Mouse (Mus musculus) lung, adult 18-20 months (tissue): ENCODE data around the gene Arnt2.

Source experiments
- DNase-seq, 2 experiments: peaks; one replicate each; pipeline ENCODE4 v3.0.0; 2022; ENCODE audit warnings: mixed read lengths in 2 of 2

The Arnt2 gene

GRCm38 (mm10) chr7:84339186-84339585 lies 70.8 kb downstream of the Arnt2 start:
- no peak for DNase-seq

- DNase-seq, result no peak
These were observed 72.2 kb downstream of the Arnt2 start for GRCm38 (mm10) chr7:84337768-84338167.

- no peak for DNase-seq
These were observed 73.1 kb downstream of the Arnt2 start for GRCm38 (mm10) chr7:84336907-84337306.

DNA sequence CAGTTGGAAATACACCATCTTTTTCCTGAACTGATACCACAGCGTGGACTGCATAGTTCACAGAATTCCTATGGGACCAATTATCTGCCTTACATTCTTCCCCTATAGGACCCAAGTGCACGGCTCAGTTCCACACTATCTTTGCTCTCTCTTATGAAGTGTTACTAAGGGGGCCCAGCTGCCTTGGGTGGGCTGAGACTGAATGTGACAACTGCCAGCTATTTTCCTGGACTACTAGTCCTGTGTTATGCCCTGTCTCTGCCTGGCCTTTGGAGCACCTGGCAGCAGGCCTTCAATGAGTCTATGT lies 73.4 kb downstream of the Arnt2 start:
- DNase-seq, result no peak

GRCm38 (mm10) chr7:84335766-84336579 lies 74.0 kb downstream of the Arnt2 start:
- peak in 1 of 2 experiments; percentile 26 for DNase-seq

DNA sequence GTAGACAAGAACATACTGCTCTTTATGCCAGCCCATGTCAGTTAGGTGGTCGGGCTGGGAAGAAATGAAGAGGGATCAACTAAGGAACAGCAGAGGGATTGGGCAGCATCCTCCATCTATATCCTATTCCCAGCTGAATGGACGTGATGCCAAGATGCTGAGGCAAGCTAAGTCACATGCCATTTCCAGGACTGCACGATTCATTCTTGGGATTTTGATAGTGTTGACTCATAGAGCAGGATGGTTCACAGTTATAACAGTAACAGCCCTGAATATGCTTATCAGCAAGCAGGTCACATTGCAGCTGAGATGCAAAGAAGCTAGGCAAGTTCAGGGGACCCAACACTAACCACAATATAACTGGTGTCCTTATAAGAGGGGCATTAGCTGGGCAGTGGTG lies 76.0 kb downstream of the Arnt2 start:
- DNase-seq, result no peak

- peak in 1 of 2 experiments; percentile 5 for DNase-seq
These were observed 77.4 kb downstream of the Arnt2 start for GRCm38 (mm10) chr7:84332295-84333168.

DNA sequence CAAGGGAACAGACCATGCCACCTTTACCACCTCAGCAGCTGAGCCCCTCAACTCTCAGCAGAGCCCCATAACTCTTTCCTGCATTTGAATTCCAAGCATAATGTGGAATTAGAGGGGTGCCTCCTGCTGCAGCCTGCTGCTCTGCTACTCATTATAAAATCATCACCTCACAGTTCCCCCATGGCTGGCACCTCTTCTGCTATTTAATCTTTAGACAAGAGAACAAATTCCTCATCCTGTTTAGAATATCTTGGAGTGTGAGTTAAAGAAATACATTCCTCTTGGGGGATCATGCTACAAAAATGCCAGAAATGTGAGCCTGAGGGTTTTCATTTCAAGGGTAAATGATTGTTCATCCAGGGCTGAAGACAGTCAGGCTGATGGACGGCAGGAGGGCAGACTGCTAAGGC lies 80.8 kb downstream of the Arnt2 start:
- no peak for DNase-seq

- peak; percentile 13 to 18 for DNase-seq
These were observed 81.2 kb downstream of the Arnt2 start for GRCm38 (mm10) chr7:84328770-84329169.

DNA sequence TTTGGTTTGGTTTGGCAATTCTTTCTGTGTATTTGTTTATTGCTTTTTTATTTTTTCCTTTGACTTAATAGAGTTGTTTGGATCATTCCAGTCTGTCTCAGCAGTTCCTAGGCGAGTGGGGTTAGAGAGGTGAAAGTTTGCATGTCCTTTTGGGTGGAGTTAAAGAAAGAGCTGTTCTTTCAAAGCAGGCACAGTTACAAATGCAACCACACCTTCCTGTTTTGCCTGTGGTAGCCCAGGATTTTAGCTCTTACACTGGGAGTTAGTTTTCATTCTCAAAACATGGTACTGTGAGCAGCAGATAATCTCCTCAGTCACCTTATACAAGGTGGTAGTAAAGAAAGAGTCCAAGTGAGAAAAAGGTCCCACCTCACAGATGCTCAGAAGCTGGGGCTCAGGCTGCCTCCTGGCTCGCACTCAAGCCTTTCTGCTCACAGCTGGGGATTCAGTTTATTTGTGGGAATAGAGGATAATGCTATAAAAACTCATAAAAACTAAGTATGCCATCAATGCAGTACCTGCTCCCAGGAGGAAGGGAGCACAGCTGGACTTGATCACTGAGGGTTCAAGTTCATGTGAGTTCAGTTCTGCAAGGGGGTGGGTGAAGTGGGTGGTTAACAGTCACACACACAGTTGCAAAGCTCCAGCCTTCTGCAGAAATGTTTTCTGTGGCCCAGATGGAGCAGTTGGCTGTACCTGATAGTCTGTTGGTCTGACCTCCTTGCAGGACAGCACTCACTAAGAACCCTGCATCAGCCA lies 84.2 kb downstream of the Arnt2 start:
- DNase-seq, result no peak

- DNase-seq, result no peak
These were observed 88.4 kb downstream of the Arnt2 start for GRCm38 (mm10) chr7:84321542-84321941.

DNA sequence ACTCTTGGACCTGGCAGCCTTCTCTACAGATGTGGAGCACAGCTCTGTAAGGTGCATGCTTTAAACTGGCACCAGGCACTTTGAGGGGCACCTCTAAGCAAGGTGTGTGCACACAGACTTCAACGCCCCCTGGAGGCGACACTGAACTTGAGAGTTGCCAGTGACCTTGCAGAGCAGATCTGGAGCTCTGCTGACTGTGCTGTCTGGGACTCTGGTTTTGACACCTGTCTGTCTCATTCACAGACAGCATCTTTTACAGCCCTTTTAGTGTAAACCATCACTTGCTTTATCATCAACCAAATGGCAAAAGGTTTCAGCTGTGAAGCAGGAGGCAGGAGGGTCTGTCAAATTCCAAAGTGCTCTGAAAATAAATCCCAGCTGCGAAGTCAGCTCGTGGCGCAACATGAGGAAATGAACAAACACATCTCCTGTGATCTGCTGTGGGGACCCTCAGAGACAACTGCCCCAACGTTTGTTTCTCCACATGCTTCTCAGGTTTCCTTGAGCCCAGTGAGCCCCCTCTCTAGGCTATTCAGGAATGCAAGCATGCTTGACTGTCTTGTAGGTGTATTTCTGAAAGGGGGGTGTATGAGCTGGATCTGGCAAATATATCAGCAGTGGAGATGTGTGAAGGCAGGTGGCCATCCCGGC lies 94.5 kb downstream of the Arnt2 start:
- peak in 1 of 2 experiments; percentile 11 for DNase-seq

DNA sequence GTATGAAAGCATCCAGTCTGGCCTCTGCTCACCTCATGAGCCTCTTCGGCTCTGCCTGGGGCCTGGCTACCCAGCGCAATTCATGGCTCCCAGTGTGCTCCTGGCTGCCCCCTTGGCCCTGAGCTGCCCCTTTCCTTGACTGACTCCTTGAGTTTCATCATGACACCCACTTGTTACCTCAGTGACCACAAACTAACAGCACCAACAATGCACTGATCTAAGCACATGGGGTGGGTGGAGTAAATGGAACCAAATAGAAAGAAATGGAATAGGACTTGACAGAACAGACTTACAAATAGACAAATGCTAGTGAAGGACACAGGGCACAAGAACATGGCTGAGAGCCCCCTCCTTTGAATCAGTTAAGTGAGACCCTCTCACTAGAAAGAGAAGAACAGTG lies 95.2 kb downstream of the Arnt2 start:
- DNase-seq, result no peak

- no peak for DNase-seq
These were observed 98.4 kb downstream of the Arnt2 start for GRCm38 (mm10) chr7:84311624-84312023.

GRCm38 (mm10) chr7:84310909-84311311 lies 99.1 kb downstream of the Arnt2 start:
- DNase-seq, result no peak

DNA sequence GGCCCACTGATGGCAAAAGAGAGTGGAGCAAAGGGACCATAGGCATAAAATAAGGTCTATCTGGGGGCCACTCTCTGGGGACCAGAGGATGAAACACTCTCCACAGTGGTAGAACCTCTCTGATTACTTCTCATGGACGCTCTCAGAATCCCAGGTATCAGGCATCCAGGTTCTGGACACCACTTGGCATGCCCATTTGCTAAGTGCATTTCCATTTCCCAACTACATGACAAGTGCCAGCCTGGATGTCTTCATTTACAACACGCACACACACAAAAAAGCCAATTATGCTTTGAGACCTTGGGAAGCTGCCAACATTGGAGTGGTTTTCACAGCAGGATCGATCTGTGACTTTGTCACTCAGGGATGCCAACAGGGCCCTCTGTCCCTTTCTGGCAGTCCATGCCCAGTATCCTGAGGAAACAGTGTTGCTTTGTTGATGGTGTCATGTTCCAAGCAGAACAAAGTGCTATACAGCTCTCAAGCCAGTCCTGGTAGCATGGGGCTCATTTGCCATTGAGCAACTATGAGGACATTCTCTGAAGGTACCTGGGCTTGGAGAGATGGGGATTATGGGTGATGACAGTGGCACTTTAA lies 102.5 kb downstream of the Arnt2 start:
- no peak for DNase-seq

GRCm38 (mm10) chr7:84300261-84300660 lies 109.7 kb downstream of the Arnt2 start:
- DNase-seq, result no peak

DNA sequence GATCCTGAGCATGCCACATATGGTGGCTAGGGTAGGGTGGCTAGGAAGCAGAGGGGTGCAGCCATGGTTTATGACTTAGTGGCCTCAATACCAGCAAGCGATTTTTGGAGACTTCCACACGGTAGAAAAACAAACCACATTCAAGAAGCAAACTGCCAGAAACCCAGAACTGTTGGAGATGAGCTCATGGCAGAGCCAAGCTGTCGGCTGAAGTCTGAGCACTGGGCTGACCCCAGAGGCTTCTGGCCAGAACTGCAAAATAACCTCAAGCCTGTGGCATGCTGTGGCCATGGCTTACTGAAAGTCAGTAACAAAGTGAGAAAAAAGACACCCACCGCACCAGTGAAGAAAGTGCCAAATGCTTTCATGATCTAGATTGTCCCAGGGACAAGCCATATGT lies 110.4 kb downstream of the Arnt2 start:
- DNase-seq, result peak in 1 of 2 experiments; percentile 18

GRCm38 (mm10) chr7:84293054-84293453 lies 116.9 kb downstream of the Arnt2 start:
- DNase-seq, result no peak

DNA sequence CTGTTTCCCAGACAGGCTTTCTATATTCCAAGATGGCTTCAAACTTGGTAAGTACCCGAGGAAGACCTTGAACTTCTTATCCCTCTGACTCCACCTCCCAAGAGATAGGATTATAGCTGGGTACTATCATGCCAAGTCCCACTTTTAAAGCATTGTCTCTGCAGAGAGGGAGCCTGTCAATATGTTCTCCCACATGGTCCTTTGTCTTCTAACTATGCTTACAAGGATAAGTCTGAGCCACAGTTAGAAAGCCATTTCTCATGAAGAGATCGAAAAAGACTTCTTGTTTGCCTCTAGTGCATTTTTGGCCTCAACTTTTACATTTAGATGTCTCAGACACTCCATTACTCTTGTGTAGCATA lies 122.8 kb downstream of the Arnt2 start:
- no peak for DNase-seq

DNA sequence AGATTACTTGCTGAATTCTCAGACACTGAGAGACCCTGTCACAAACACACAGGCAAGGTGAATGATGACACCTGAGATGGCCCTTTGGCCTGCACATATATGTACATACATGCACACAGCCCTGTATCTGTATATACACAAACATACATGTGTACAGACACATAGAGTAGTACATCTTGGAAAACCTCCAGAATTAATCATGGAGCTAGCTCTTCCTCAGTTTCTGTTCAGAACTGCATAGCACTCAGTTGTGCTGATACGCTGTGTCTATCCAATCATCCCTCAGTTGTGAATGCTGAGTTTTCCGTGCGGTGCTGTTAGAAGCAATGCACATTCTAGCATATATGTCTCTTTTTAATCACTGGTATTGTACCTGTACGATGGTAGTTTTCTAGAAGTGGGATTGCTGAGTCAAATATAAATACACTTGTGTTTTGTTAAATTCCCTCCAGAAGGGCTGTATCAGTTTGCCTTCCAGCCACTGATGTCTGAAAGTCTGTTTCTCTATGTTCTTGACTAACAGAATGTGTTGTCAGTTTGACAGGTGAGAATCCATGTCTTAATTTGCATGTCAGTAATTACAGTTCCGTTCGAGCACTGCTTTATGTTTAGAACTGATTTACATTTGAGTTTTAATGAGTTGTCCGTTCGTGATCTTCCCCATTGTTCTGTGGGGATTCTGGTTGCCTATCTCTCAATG lies 123.3 kb downstream of the Arnt2 start:
- DNase-seq, result no peak

DNA sequence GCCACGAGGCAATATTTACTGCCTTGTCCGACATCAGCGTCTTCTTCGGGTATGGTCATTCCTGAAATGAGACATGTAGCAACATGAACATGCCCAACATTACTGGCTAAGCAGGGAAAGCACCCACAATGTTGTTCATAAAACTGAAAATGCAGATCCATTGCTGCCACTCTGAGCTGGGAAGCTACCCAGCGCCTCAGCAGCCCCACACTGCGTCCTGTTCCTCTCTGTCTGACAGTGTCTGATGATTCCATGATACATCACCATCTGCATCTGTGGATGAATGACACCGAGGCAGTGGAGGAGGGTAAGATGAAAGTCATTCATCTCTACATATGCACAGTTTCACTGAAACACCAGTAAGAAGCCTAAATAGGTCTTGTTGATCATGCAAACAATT lies 124.2 kb downstream of the Arnt2 start:
- DNase-seq, result no peak
